Mouse (Mus musculus) midbrain, embryonic 10.5 days (tissue): ENCODE measurements around the gene Stx3. TPM values are rescaled to one million over a fixed set of nuclear protein-coding genes. Genes with fewer than 3 reads are reported as not detected.
A peak's percentile ranks its signal among the peaks of the same experiment; 100 is the strongest.

ENCODE experiments used
- DNase-seq: peaks from one replicate; pipeline ENCODE4 v3.0.0-alpha.2; 2017; ENCODE audit warnings: low spot score
- H3K27ac ChIP-seq: fragments of 300-500 bp; sonication (generic); replicated peaks from 2 replicates; pipeline ENCODE4 v1.5.1; 2016; ENCODE audit warnings: mild to moderate bottlenecking
- H3K27me3 ChIP-seq: fragments of 300-500 bp; sonication (generic); 2 replicates; pipeline ENCODE4 v1.6.1; 2016; ENCODE audit warnings: low read depth, mild to moderate bottlenecking; ENCODE audit not compliant: poor library complexity, severe bottlenecking
- H3K36me3 ChIP-seq: fragments of 300-500 bp; sonication (generic); 2 replicates; pipeline ENCODE4 v1.6.1; 2016; ENCODE audit warnings: mild to moderate bottlenecking, moderate library complexity
- H3K4me1 ChIP-seq: fragments of 300-500 bp; sonication (generic); 2 replicates; pipeline ENCODE4 v1.6.1; 2016
- H3K4me3 ChIP-seq: fragments of 300-500 bp; sonication (generic); 2 replicates; pipeline ENCODE4 v1.5.1; 2016; ENCODE audit warnings: mild to moderate bottlenecking, moderate library complexity
- H3K9me3 ChIP-seq: fragments of 300-500 bp; sonication (generic); replicated peaks from 2 replicates; pipeline ENCODE4 v1.6.1; 2016; ENCODE audit warnings: mild to moderate bottlenecking
- WGBS: fragments of 180-500 bp; shearing (Covaris S2); methylation state at CpG from one replicate; pipeline ENCODE4 v1.1.7; 2016; 5-methylcytosine and 5-hydroxymethylcytosine counted together
- polyA plus RNA-seq: library from polyadenylated mRNA; unstranded; fragments of >200 nt; fragmentation: Nextera tagmentation; extraction: Ambion mirVana; gene quantifications from 2 replicates; pipeline ENCODE4 v1.2.1, GENCODE M21; 2016

Stx3 gene
- 13.7 and 16.0 TPM in 2 replicates for polyA plus RNA-seq

DNA sequence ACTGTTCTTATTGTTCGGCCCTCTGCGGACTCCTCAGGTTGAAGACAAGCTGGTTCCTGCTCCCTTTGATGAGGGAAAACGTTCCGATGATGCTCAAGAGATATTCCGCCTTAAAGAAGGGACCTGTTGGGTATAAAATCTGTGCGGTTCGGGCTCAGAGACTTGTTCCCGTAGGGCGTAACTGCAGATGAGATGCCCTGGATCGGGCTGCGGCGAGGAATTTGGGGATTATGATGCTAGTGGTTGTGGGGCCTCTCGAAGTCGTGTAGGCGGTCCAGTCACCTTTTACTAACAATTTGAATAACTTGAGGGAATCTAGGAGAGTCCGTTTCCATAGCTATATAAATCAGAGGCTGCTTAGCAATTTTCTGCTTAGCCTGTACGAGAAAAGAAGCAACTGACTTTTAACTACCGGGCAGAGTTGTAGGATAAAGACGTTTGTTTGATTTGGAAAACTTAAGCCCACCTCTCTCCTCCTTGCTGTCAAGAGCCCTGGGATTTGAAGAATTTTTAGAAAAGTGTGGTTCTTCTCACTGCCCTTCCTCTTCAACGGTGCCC, at the start of gene Stx3:
Stx3 (minus strand) TSS at position 261 of the 558 bp plus-strand sequence.
- H3K36me3 ChIP-seq = no peaks in the 10 kb centered on the region
- no peaks in the 10 kb centered on the region for H3K9me3 ChIP-seq
- WGBS = under 1% methylated on average over 20 of the region's 20 CpGs
- peaks cover 52% of the 10 kb centered on the region for H3K4me1 ChIP-seq
- H3K27ac ChIP-seq = peak within 1 kb of the TSS; percentile 89
- H3K4me3 ChIP-seq = peak within 1 kb of the TSS; percentile 82
- peaks cover 50% of the 10 kb centered on the region for H3K27me3 ChIP-seq
- peak; percentile 44 for DNase-seq

DNA sequence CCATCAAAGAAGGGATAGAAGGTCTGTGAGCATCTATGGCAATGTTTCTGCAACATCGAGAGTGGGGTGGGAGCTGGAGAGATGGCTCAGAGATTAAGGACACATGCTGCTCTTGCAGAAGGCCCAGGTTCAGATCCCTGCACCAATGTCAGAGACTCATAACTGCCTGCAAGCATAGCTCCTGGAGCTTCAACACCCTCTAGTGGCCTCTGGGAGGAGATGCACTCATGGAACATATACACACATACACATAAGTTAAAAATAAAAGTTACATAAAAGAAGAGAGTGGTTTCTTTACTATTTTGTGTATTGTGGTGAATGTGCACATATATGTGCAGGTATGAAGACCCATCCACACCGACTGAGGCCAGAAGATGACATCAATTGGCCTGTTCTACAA, 48.6 kb upstream of the Stx3 start:
- no peaks in the 10 kb centered on the region for H3K36me3 ChIP-seq
- peaks cover 6% of the 10 kb centered on the region for H3K9me3 ChIP-seq
- no peaks in the 10 kb centered on the region for H3K27me3 ChIP-seq
- 82% methylated on average over 2 of the region's 2 CpGs for WGBS
- no peaks in the 10 kb centered on the region for H3K4me1 ChIP-seq
- no peak for DNase-seq
- no peak overlapping the region for H3K27ac ChIP-seq
- no peak overlapping the region for H3K4me3 ChIP-seq

DNA sequence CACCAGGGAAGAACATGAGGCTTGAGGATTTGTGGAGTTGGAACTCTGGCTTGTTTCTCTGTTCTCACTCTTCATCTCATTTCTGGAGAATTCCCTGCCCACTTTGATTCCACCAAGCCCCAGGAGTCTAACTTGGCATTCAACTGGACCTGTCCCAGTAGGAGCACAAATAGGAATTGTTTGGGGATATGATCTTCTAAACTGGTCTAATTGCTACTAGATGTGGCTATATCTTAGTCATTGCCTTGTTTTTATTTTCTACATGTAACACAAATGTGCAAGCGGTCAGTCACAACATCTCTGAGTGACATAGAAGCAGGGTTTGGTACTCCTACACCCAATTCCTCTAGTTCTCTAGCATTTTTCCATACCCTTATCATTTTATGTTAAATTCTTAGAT, 41.8 kb upstream of the Stx3 start, which contains the start of gene Olfr1418:
Olfr1418 (minus strand) TSS at position 101 of the 400 bp plus-strand sequence.
- Histone ChIP-seq H3K4me1 (no peaks in the 10 kb centered on the region), H3K4me3 (no peak within 1 kb of the TSS), H3K36me3 (no peaks in the 10 kb centered on the region), H3K27me3 (no peaks in the 10 kb centered on the region), H3K27ac (no peak within 1 kb of the TSS), H3K9me3 (no peaks in the 10 kb centered on the region; the same call in 1 of the 2 replicates)
- WGBS = 89% methylated on average over 1 of the region's 1 CpGs
- DNase-seq = no peak

DNA sequence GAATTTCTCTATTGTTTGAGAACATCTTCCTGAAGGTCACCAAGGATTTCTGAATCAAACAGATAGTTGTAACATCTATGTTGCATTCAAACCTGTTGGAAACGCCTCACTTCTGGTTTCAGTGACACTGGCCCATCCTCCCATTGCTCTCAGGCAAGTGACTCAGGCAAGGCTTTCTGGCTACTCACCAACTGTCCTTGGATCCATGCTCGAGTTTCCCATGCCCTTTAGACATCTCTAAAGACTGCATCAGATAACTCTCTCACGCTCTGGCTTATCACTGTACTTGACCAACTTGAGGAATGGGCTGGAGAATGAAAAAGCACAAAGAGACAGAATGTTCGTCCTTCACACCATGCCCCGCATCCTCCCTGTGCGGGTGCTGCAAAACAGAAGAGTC, 37.3 kb upstream of the Stx3 start:
- Histone ChIP-seq H3K4me3 (no peak overlapping the region), H3K27me3 (no peaks in the 10 kb centered on the region), H3K36me3 (no peaks in the 10 kb centered on the region), H3K27ac (no peak overlapping the region), H3K9me3 (no peaks in the 10 kb centered on the region), H3K4me1 (no peaks in the 10 kb centered on the region)
- DNase-seq = no peak
- 82% methylated on average over 6 of the region's 6 CpGs for WGBS

DNA sequence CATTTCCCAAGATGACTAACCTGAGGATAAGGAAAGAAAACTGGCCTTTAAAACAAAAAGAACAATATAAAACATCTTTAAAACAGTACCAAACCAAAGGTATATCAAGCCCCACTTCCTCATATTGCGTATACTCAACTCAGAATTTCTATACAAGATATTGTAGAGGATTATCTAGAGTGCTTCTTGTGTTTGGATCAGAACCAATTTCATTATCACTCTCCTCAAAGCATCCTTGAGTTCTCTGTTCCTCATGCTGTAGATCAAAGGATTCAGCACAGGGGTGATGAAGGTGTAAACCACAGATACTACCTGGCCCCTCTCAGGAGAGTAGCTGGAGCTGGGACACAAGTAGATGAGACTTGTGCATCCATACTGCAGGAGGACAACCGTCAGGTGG, 35.6 kb upstream of the Stx3 start:
- H3K4me1 ChIP-seq = no peaks in the 10 kb centered on the region
- H3K27me3 ChIP-seq = no peaks in the 10 kb centered on the region
- no peaks in the 10 kb centered on the region for H3K36me3 ChIP-seq
- no peak for DNase-seq
- WGBS = 84% methylated on average over 2 of the region's 2 CpGs
- H3K9me3 ChIP-seq = no peaks in the 10 kb centered on the region
- H3K27ac ChIP-seq = no peak overlapping the region
- H3K4me3 ChIP-seq = no peak overlapping the region

DNA sequence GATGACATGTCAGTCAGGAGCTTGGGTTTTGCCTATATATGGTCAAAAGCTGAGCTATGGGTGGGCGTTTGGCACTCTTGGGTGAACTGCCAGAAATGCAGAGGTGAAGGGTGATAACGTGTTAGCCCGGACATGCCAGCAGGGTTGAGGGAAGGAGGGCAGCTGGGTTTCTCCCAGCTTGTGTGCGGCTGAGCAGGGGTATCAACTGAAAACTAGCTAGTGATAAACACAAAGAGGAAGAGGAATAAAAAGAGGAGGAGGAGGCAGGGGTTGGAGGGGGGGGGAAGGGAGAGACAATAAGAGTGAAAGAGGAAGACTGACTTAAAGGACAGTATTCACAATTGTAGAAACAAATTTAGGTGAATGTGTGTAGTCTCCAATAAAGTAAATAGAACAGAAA, 33.4 kb upstream of the Stx3 start:
- DNase-seq = no peak
- H3K27me3 ChIP-seq = no peaks in the 10 kb centered on the region
- H3K27ac ChIP-seq = no peak overlapping the region
- H3K4me1 ChIP-seq = no peaks in the 10 kb centered on the region
- H3K9me3 ChIP-seq = no peaks in the 10 kb centered on the region
- no peaks in the 10 kb centered on the region for H3K36me3 ChIP-seq
- 76% methylated on average over 4 of the region's 4 CpGs for WGBS
- no peak overlapping the region for H3K4me3 ChIP-seq

DNA sequence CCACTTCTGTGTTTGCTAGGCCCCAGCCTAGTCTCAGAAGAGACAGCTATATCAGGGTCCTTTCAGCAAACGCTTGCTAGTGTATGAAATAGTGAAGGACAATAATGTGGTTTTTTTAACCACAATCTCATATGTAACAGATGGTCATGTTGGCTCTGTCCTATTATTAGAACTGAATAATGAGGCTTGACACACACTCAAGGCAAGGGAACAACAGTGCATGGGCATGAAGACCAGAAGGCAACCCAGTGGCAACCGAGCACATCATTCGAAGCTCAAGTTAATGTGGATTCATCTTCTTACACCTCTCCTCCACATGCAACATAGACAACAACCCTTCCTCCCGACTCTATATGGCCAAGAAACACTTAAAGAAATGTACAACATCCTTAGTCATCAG, 27.1 kb upstream of the Stx3 start:
- 89% methylated on average over 4 of the region's 4 CpGs for WGBS
- no peaks in the 10 kb centered on the region for H3K36me3 ChIP-seq
- no peak overlapping the region for H3K27ac ChIP-seq
- no peaks in the 10 kb centered on the region for H3K4me1 ChIP-seq
- no peak for DNase-seq
- H3K4me3 ChIP-seq = no peak overlapping the region
- H3K9me3 ChIP-seq = no peaks in the 10 kb centered on the region
- no peaks in the 10 kb centered on the region for H3K27me3 ChIP-seq

DNA sequence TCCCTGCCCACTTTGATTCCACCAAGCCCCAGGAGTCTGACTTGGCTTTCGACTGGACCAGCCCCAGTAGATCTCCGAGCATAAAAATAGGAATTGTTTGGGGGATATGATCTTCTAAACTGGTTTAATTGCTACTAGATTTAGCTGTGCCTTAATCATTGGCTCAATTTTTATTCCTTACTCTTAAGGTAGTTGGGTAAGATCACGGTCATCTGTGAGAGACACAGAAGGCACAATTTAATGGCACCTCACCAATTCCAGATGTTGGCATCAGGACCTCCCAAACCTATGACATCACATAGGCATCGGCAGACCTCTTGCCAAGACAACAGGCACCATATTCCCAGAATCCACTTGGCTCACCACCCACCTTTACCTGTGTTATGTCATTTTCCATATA, 19.9 kb upstream of the Stx3 start, which contains the start of gene Olfr1417:
Olfr1417 (minus strand) TSS at position 101 of the 400 bp plus-strand sequence.
- no peaks in the 10 kb centered on the region for H3K4me1 ChIP-seq
- 86% methylated on average over 4 of the region's 4 CpGs for WGBS
- no peak within 1 kb of the TSS for H3K4me3 ChIP-seq
- H3K27me3 ChIP-seq = no peaks in the 10 kb centered on the region
- no peaks in the 10 kb centered on the region for H3K9me3 ChIP-seq
- DNase-seq = no peak
- no peaks in the 10 kb centered on the region for H3K36me3 ChIP-seq
- no peak within 1 kb of the TSS for H3K27ac ChIP-seq

DNA sequence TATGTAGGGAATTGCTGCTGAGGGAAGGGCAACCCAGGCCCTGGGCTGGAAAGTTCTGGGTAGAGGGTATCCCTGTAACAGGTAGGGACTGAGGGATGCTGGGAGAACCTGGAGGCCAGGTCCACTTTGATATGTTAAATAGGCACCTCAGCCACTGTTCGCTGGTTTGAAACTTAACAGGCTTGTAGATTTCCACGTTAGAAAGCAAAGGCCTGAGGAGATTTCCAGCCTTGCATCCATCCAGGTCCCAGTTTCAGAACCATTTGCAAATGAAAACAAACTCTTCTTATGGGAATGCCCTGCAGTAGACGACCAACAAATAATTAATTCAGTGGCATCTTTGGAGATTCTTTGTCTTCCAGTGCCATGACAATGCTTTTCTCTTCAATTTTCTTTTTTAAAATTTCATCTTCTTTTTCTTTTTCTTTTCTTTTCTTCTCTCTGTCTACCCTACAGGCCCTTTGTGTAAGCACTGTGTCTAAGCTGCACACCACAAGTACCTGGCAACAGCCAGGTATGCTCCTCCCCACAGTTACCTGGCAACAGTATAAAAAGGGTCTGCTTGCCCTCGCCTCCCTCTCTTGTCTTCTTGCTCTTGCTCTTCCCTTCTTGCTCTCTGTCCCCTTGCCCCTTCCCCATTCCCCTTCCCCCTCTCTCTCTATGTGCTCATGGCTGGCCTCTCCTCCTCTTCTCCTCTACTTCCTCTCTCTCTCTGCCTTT, 4.3 kb upstream of the Stx3 start:
- 29% methylated on average over 4 of the region's 4 CpGs for WGBS
- peaks cover 16% of the 10 kb centered on the region for H3K4me1 ChIP-seq
- no peaks in the 10 kb centered on the region for H3K9me3 ChIP-seq
- H3K36me3 ChIP-seq = no peaks in the 10 kb centered on the region
- H3K27me3 ChIP-seq = peaks cover 14% of the 10 kb centered on the region
- DNase-seq = no peak
- no peak overlapping the region for H3K4me3 ChIP-seq
- H3K27ac ChIP-seq = no peak overlapping the region

DNA sequence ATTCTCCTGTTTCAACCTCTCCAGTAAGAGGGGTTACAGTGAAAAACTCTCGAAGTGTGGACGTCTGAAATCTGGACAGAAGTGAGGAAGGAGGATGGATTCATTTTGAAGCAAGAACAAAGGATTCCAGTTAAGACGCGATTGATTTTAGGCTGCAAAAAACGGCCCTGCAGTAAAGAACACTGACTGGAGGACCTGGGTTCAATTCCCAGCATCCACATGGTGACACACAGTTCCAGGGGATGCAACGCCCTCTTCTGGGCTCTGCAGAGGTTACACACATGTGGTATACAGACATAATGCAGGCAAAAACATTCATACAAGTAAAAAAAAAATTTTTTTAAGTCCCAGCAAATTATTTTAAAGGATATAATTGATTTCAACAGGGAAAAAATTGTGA, 1.0 kb upstream of the Stx3 start:
- 34% methylated on average over 6 of the region's 6 CpGs for WGBS
- peak overlapping the region; percentile 82 for H3K4me3 ChIP-seq
- no peak for DNase-seq
- H3K9me3 ChIP-seq = no peaks in the 10 kb centered on the region
- H3K27ac ChIP-seq = no peak overlapping the region
- no peaks in the 10 kb centered on the region for H3K36me3 ChIP-seq
- peaks cover 47% of the 10 kb centered on the region for H3K27me3 ChIP-seq
- H3K4me1 ChIP-seq = peaks cover 42% of the 10 kb centered on the region

DNA sequence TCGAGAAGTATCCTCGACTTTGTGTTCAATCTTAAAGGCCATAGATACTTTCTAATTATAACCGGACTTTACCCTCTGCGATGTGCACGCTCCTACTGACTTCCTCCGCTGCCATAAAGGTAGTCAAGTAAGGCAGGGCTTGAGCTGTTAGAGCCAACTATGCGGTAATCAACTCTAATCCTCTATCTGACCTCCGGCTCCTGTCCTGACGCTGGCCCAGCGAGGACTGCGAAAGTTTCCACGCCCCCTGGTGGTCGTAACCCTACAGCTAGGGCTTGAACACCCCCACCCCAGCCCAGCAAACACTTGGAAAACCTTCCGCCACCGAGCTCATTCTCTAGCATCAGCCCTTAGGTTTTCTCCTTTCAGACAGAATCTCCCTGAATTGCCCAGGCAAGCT, 597 bp upstream of the Stx3 start:
- under 1% methylated on average over 15 of the region's 15 CpGs for WGBS
- DNase-seq = peak; percentile 89
- no peak overlapping the region for H3K27ac ChIP-seq
- H3K4me3 ChIP-seq = peak overlapping the region; percentile 82
- peaks cover 46% of the 10 kb centered on the region for H3K4me1 ChIP-seq
- peaks cover 50% of the 10 kb centered on the region for H3K27me3 ChIP-seq
- H3K36me3 ChIP-seq = no peaks in the 10 kb centered on the region
- no peaks in the 10 kb centered on the region for H3K9me3 ChIP-seq

DNA sequence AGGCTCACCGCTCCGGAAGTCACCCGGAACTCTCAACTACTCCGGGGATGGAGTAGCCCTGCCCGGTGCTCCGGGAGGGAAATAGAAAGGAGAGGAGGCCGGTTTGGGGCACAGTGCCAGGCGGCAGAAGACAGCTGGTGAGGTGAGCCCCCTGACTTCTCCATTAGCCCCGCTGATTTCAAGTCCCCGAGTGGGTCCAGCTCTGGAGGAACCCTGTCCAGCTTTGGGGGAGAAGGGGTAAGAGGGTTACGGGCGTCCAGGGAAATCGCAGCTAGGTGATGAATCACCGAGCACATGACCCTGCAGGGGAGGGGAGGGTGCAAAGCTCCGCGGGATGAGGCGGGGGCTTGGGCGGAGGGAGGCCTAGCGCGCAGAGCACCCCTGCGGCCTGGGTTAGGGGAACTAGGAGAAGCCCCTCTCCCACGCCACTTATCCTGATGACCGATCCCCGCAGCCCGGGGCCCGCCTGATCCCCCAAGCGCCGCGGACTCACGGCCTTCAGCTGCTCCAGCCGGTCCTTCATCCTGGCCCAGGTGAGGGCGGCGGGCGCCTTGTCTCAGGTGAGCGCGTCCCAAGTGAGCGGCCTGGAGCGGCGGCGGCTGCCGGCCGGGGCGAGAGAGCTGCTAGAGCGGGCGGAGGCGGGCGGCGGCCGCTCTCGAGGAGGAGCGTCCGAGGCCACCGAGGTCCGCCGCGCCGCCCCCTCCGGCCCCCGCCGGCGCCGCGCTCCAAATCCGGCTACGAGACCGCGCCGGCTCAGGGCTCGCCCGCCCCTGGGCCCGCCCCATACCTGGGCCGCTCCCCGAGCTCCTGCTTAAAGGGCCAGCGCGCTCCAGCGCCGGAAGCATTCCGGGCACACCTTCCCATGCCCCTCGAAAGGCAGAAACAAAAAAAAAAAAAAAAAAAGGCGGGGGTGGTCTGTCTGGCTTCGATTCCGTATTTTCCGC, 732 bp downstream of the Stx3 start:
- H3K27me3 ChIP-seq = peaks cover 50% of the 10 kb centered on the region
- peak overlapping the region; percentile 89 for H3K27ac ChIP-seq
- H3K4me1 ChIP-seq = peaks cover 60% of the 10 kb centered on the region
- peak; percentile 59 for DNase-seq
- H3K9me3 ChIP-seq = no peaks in the 10 kb centered on the region
- peak overlapping the region; percentile 82 for H3K4me3 ChIP-seq
- WGBS = under 1% methylated on average over 81 of the region's 83 CpGs
- H3K36me3 ChIP-seq = no peaks in the 10 kb centered on the region
